Mouse (Mus musculus) neural tube, embryonic 14.5 days (tissue): ENCODE measurements at regions not wholly inside any gene's neighbourhood (a gene's known extent, or its start where the extent isn't known, plus 50 kb on each side); places are given as distances from the start of the nearest gene placed in this dataset.

Experiments
- ATAC-seq: fragments of 200-750 bp; cut with Nextera tagmentation; 2 replicates; pipeline ENCODE4 v1.8.0; 2017; ENCODE audit warnings: low read depth, mild to moderate bottlenecking, moderate TSS enrichment, moderate library complexity
- H3K27ac ChIP-seq: fragments of 300-500 bp; sonication (generic); 2 replicates; pipeline ENCODE4 v1.5.1; 2014; ENCODE audit warnings: low read depth, mild to moderate bottlenecking, control low read depth, low read length, moderate library complexity, mixed read lengths
- H3K27me3 ChIP-seq: fragments of 300-500 bp; sonication (generic); 2 replicates; pipeline ENCODE4 v1.6.1; 2014; ENCODE audit warnings: low read length; ENCODE audit not compliant: control insufficient read depth, insufficient read depth
- H3K36me3 ChIP-seq: fragments of 300-500 bp; sonication (generic); 2 replicates; pipeline ENCODE4 v1.6.1; 2014; ENCODE audit warnings: low read length, mixed read lengths; ENCODE audit not compliant: control insufficient read depth, insufficient read depth
- H3K4me1 ChIP-seq: fragments of 300-500 bp; sonication (generic); 2 replicates; pipeline ENCODE4 v1.6.1; 2014; ENCODE audit warnings: low read length; ENCODE audit not compliant: control insufficient read depth, insufficient read depth
- H3K4me2 ChIP-seq: fragments of 300-500 bp; sonication (generic); 2 replicates; pipeline ENCODE4 v1.6.1; 2014; ENCODE audit warnings: mild to moderate bottlenecking, low read depth, low read length, control low read depth
- H3K4me3 ChIP-seq: fragments of 300-500 bp; sonication (generic); 2 replicates; pipeline ENCODE4 v1.5.1; 2014; ENCODE audit warnings: low read depth, low read length, control low read depth, mixed read lengths
- H3K9ac ChIP-seq: fragments of 300-500 bp; sonication (generic); replicated peaks from 2 replicates; pipeline ENCODE4 v1.6.1; 2014; ENCODE audit warnings: low read depth, mild to moderate bottlenecking, control low read depth, low read length, mixed read lengths
- H3K9me3 ChIP-seq: fragments of 300-500 bp; sonication (generic); 2 replicates; pipeline ENCODE4 v1.6.1; 2016; ENCODE audit warnings: low read length; ENCODE audit not compliant: control insufficient read depth
- WGBS: fragments of 180-500 bp; shearing (Covaris S2); extraction: QIAGEN DNeasy Blood & Tissue Kit; methylation state at CpG from one replicate; pipeline ENCODE4 v1.1.7; 2014; 5-methylcytosine and 5-hydroxymethylcytosine counted together

- 18% methylated on average over 1 of the region's 1 CpGs for whole genome bisulfite sequencing
Observed at GRCm38 (mm10) chr12:56020547-56020946, 184.4 kb downstream of the Brms1l start.

DNA sequence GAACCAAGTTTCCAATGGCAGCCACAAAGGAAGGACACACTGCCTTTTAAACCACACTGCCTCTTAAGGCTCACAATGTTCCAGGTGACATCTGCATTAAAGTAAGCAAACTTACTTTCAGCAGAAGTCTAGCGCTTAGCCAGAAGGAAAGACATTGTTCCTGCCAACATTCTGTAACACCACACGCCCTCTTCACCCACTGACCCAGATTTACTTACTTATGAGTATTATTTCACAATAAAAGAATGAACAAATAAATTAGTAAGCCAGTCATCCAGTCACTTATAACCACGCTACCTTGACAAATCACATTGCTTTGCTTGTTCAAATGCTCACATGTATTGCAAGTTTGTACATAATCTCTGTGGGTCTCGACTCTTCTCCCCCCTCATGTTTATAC is 173.9 kb downstream of the Brms1l start:
- 77% methylated on average over 4 of the region's 4 CpGs for WGBS
- H3K36me3 ChIP-seq, result no peaks in the 10 kb centered on the region
- H3K4me2 ChIP-seq, result no peak overlapping the region
- no peak for ATAC-seq
- H3K9ac ChIP-seq, result no peak overlapping the region
- H3K9me3 ChIP-seq, result no peaks in the 10 kb centered on the region
- H3K4me1 ChIP-seq, result peaks cover 2% of the 10 kb centered on the region; the same call in 1 of the 2 replicates
- H3K4me3 ChIP-seq, result no peak overlapping the region
- H3K27me3 ChIP-seq, result no peaks in the 10 kb centered on the region
- no peak overlapping the region for H3K27ac ChIP-seq

More at GRCm38 (mm10) chr12:56020547-56020946, 184.4 kb downstream of the Brms1l start:
- no peak for ATAC-seq
- no peak overlapping the region for H3K4me2 ChIP-seq
- no peaks in the 10 kb centered on the region for H3K27me3 ChIP-seq
- no peaks in the 10 kb centered on the region for H3K9me3 ChIP-seq
- H3K4me1 ChIP-seq, result no peaks in the 10 kb centered on the region
- no peak overlapping the region for H3K9ac ChIP-seq
- no peaks in the 10 kb centered on the region for H3K36me3 ChIP-seq
- no peak overlapping the region for H3K4me3 ChIP-seq
- no peak overlapping the region for H3K27ac ChIP-seq

DNA sequence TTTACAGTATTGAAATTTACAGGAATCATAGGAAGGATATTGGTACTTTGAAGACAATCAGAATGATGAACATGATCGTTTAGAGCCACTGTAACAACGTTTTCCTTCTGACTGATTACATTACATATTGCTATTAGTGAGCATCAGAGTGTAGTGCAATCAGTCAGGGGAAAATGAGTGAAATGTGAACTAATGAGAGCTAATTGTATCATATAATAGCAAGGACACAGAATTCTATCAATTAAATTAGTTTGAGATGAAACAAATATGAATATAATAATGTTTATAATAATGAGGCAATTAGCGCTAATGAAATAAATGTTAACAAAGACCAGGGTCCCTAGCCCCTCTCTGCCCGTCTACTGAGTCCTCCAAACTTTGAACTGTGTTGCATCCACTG is 169.7 kb downstream of the Brms1l start:
- Histone ChIP-seq H3K9ac (no peak overlapping the region), H3K36me3 (no peaks in the 10 kb centered on the region), H3K4me2 (no peak overlapping the region), H3K27me3 (no peaks in the 10 kb centered on the region), H3K4me1 (peaks cover 3% of the 10 kb centered on the region; the same call in 1 of the 2 replicates), H3K9me3 (no peaks in the 10 kb centered on the region), H3K4me3 (no peak overlapping the region), H3K27ac (no peak overlapping the region)
- ATAC-seq, result no peak
- WGBS, result 60% methylated on average over 4 of the region's 4 CpGs

- Histone ChIP-seq H3K36me3 (no peaks in the 10 kb centered on the region), H3K27me3 (no peaks in the 10 kb centered on the region), H3K9ac (no peak overlapping the region), H3K4me3 (no peak overlapping the region), H3K27ac (no peak overlapping the region), H3K9me3 (no peaks in the 10 kb centered on the region), H3K4me1 (peaks cover 3% of the 10 kb centered on the region; the same call in 1 of the 2 replicates), H3K4me2 (no peak overlapping the region)
- no peak for ATAC-seq
- WGBS, result 8% methylated on average over 6 of the region's 6 CpGs
Observed at GRCm38 (mm10) chr12:56005321-56005720, 169.2 kb downstream of the Brms1l start.

DNA sequence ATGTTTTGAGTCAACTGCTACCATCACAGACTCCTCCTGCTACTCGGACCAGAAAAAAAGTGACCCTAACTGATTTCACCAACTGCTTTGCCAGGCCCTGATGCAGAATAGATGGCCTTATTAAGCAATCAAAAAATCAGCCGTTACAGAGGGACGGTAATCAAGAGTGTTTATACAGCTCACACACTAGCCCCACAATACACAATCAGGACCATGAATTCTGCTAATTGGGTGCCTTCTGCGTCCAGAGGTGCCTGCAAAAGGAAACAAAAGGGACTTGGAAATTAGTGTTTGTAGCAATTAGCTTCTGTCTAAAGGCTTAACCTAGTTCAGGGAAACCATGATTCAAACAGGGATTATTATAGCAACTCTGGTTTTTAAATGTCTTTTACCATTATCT is 168.4 kb downstream of the Brms1l start:
- H3K4me3 ChIP-seq, result no peak overlapping the region
- no peak overlapping the region for H3K27ac ChIP-seq
- peaks cover 3% of the 10 kb centered on the region; the same call in 1 of the 2 replicates for H3K4me1 ChIP-seq
- no peak overlapping the region for H3K4me2 ChIP-seq
- peak; percentile 61; the same call in 1 of the 2 replicates for ATAC-seq
- H3K27me3 ChIP-seq, result no peaks in the 10 kb centered on the region
- H3K9ac ChIP-seq, result no peak overlapping the region
- no peaks in the 10 kb centered on the region for H3K36me3 ChIP-seq
- H3K9me3 ChIP-seq, result no peaks in the 10 kb centered on the region
- 10% methylated on average over 4 of the region's 4 CpGs for WGBS

DNA sequence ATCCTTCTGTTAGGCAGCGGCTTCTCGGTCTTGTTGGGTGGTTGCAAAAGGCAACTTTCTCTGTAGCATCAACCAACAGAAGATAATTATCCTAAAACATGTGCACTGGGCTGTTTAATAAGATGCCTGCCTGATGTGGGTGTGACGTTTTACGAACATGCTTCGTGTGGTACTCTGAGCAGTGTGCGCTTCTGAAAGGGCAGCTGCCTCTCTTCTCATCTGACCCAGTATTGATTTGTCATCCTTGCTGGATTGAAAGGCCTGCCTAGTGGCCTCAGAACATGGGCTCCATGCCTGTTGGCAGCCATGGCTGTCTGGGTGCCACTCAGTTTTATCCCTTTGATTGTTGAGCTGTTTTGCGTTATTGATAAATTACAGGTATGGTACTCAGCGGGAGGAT is 167.4 kb downstream of the Brms1l start:
- ATAC-seq, result peak; percentile 46; the same call in 1 of the 2 replicates
- H3K4me2 ChIP-seq, result no peak overlapping the region
- no peaks in the 10 kb centered on the region for H3K27me3 ChIP-seq
- peaks cover 3% of the 10 kb centered on the region; the same call in 1 of the 2 replicates for H3K4me1 ChIP-seq
- H3K27ac ChIP-seq, result no peak overlapping the region
- H3K36me3 ChIP-seq, result no peaks in the 10 kb centered on the region
- WGBS, result 61% methylated on average over 8 of the region's 8 CpGs
- no peaks in the 10 kb centered on the region for H3K9me3 ChIP-seq
- no peak overlapping the region for H3K4me3 ChIP-seq
- H3K9ac ChIP-seq, result no peak overlapping the region

DNA sequence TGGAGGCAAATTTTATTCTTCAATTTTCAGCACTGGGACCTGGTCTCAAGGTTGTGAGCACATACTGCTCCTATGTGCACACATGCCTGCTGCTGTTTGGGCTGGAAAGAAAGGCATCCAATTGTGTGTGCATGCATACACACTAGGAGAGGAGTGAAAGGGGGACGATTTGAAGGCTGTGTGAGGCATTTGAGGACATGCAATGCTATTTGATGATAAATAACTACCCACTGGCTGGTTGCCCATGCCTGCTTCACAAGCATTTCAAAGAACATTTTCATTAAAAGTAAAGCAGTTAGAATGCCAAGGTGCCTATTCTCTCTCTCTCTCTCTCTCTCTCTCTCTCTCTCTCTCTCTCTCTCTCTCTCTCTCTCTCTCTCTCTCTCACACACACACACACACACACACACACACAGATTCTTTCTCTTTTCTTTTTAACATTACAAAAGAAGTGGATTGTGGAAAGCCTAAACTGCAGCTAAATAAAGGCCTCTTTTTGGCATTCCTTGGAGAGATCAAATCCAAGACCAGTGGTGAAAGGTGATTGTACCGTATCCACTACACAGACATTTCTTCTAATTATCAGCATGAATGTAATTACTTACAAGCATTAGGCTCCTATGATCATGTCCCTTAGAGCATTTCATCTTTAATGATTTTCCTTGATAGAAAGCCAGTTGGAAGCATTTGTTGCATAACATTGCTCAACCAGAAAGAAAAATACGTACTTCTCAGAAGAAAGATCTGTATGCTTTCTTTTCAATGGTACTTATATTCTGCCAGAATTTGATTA is 160.7 kb downstream of the Brms1l start:
- H3K27me3 ChIP-seq, result no peaks in the 10 kb centered on the region
- no peaks in the 10 kb centered on the region for H3K9me3 ChIP-seq
- no peak overlapping the region for H3K4me3 ChIP-seq
- H3K9ac ChIP-seq, result no peak overlapping the region
- no peaks in the 10 kb centered on the region for H3K36me3 ChIP-seq
- 44% methylated on average over 3 of the region's 3 CpGs for WGBS
- no peak overlapping the region for H3K27ac ChIP-seq
- H3K4me1 ChIP-seq, result no peaks in the 10 kb centered on the region
- H3K4me2 ChIP-seq, result no peak overlapping the region
- ATAC-seq, result no peak

DNA sequence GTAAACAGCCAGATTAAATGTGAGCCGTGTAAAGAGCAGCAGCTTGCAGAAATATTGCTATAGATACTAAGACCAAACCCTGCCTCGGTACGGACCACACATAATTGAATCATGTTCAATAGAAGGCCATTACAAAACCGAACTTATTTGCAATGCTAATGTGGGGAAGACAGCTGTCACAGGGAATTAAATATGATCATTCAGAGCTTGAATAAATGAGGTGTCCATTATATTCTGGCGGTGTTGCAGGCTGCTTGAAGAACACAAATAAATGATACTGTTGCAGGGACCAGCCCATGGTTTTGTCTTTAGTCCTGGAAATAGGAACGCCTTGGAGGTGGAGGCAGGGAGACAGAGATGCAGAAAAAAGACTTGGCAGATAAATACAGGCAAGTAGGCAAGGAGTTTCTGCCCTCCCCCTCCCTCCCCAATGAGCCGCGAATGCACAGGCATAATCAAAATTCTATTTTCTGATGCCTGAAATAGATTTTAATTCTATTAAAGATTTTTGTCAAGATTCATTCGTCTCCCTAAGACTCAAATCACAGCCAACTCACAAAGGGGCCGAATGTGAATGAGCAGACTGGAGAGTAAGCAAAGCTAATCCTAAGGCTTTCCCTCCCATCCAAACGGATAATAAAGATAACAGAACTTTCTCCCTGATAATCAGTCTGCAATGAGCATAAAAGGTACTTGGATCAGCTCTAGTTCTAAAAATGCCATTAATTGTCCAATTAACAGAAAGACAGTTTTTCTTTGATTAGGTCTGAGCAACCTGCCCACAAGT is 147.6 kb downstream of the Brms1l start:
- no peaks in the 10 kb centered on the region for H3K27me3 ChIP-seq
- peak overlapping the region; percentile 31; the same call in 1 of the 2 replicates for H3K4me2 ChIP-seq
- H3K36me3 ChIP-seq, result no peaks in the 10 kb centered on the region
- H3K4me1 ChIP-seq, result peaks cover 7% of the 10 kb centered on the region; the same call in 1 of the 2 replicates
- H3K4me3 ChIP-seq, result no peak overlapping the region
- peak; percentile 58; the same call in 1 of the 2 replicates for ATAC-seq
- no peak overlapping the region for H3K27ac ChIP-seq
- 22% methylated on average over 11 of the region's 11 CpGs for WGBS
- no peaks in the 10 kb centered on the region for H3K9me3 ChIP-seq
- no peak overlapping the region for H3K9ac ChIP-seq

DNA sequence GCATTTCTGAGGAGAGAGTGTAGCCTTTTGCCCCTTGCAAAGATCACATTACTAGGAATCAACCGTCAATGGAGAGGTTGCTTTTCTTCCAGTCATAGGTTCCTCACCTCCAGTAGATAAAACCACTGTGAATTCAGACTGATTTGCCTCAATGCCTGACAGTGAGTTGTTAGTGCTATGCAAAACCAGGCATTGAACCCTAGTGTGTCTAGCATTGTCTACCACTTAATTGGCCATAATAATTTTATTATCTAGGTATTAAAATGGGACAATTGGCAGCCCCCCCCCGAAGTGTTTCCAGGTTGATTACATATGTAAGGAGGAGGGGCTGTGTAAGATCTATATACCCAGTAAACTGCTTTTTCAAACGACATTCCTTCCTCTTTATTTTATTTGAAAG is 147.0 kb downstream of the Brms1l start:
- H3K4me2 ChIP-seq, result peak overlapping the region; percentile 31; the same call in 1 of the 2 replicates
- no peaks in the 10 kb centered on the region for H3K9me3 ChIP-seq
- WGBS, result 23% methylated on average over 3 of the region's 3 CpGs
- H3K4me3 ChIP-seq, result no peak overlapping the region
- H3K36me3 ChIP-seq, result no peaks in the 10 kb centered on the region
- peak overlapping the region; percentile 55 for H3K27ac ChIP-seq
- no peak overlapping the region for H3K9ac ChIP-seq
- peak; percentile 41; the same call in 1 of the 2 replicates for ATAC-seq
- H3K4me1 ChIP-seq, result peaks cover 7% of the 10 kb centered on the region; the same call in 1 of the 2 replicates
- no peaks in the 10 kb centered on the region for H3K27me3 ChIP-seq
